Mouse (Mus musculus) cerebellum, adult (tissue): ENCODE measurements around the gene AI481877.
"Not testable (repeated sequence)": the region's sequence is repeated elsewhere in the genome, so short reads cannot be mapped to it uniquely, and the experiment has no call there.

Source experiments
- ATAC-seq: cut with Nextera tagmentation; 2 replicates; pipeline ENCODE4 v1.9.2; 2017; ENCODE audit warnings: mild to moderate bottlenecking, moderate library complexity, mixed read lengths; ENCODE audit not compliant: insufficient number of reproducible peaks, low FRiP score, low TSS enrichment

AI481877 gene

DNA sequence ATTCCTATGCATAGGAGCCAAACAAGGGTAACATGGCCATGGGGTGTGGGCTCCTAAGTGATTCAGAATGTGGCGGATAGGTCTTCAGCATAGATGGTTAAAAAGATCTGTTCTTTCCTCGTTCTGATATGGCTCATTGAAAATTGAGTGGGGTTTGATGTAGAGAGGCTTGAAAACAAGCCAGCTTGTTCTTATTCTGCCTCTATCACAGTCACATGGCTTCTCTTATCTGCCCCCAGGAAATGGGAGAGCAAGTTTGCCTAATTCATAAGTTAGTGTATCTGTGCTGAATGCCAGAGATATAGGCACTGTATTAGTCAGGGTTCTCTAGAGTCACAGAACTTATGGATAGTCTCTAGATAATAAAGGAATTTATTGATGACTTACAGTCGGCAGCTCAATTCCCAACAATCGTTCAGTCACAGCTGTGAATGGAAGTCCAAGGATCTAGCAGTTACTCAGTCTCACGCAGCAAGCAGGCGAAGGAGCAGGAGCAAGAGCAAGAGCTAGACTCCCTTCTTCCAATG, at the start of gene AI481877:
Gene AI481877, minus strand, starts transcription at position 477 of the 527 bp plus-strand sequence.
- not testable (repeated sequence) for ATAC-seq

DNA sequence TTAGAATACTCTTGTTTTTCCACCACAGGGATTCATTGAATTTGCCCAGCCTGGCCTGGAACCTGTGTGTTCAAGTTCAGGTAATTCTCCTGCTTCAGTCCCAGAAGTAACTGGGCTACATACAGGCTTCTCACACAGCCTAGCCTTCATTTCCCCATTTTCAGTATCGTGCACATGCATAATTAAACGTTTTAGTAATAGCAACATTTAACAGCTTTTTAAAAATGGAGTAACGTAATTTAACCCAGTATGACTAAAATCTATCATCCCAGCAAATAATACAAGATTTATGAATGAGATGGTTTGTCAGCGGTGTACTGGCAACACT, 49.7 kb upstream of the AI481877 start:
- no peak for ATAC-seq

DNA sequence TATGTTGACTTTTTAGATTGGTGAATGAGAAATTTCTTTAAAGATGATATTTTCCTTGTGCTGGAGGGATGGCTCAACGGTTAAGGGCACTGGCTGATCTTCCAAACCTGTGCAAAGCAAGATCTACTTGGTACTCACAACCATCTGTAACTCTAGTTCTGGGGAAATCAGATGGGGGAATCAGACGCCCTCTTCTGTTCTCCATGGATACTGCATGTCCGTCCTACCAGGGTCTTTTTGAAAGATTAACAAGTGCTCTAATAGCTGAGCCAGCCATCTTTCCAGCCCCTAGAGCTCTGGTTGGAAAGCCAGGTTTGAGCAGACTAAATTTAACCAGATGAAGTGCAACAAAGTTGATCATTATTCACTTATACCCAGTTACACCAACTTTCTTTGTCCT, 48.5 kb upstream of the AI481877 start:
- ATAC-seq: no peak

DNA sequence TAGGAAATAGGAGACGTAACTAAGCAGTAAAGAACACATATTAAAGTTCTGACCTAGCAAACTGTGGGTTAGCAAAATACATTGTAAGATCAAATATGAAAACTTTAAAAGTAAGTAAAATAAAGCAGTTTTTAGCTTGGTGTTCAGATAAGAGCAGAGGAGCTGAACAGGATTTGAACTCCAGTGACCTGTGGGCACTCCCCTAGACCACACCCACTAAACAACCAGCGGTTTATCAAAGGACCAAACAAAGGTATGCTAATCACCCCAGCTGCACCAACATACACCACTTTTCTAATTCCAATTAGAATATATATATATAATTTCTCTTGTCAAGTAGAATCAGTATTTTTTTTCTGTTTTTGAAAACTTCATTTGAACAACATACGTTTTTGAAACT, 46.9 kb upstream of the AI481877 start:
- no peak for ATAC-seq

DNA sequence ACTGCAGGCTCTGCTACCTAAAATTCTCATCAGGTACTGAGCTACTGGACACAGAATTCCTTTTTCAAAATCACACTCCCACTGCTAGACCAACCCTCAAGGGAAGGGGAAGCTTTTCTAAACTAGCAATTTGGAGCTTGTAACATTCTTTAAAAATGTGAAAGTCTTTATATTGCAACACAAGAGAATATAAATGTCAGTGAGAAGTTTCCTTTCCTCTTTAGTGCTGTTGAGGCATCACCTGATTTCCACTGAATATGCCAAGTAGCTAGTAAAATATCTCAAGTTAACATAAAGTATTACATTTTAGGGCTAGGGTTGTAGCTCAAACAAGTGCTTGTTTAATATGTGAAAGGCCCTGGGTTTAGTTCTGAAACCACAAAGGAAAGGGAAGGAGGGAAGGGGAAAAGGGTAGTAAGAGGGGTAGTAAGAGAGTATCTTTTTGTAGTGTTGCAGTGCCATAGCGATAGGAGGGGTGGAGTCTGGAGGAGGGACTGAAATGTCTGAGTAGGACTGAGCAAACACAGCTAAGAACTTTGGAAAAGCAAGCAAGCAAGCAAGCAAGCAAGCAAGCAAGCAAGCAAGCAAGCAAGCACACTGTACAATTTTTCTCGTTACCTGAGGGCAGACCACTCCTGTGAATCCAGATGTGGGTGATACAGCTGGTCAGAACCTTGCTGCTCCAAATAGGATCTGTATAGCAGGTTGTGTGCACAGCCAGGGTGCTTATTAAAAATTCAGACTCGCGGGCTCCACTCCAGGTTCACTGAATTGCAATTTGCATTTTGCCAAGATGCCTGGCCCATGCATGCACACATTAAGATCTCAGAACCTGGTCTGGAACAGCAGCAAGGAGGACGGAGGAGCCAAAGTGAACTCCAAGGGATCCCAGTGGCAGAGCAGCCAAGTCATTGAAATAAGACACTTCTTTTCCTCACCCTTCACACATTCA, 42.8 kb upstream of the AI481877 start:
- no peak for ATAC-seq

DNA sequence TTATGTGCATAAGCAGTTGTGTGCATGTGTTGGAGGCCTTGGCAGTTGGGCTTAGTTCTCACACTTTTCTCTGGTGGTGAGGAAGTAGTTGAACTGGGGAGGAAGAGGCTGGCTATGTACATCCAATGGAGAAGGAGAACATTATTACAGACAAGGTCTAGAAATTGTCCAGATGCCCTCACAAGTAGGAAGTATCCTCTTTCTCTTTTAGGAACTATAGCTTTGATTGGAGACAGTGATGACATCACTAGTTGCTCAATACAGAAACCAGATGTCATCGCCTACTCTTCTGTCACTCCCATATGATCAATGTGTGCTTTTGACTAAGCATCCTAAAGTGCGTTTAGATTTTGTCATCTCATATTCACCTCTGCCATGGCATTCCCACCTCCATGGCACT, 38.8 kb upstream of the AI481877 start:
- no peak for ATAC-seq

DNA sequence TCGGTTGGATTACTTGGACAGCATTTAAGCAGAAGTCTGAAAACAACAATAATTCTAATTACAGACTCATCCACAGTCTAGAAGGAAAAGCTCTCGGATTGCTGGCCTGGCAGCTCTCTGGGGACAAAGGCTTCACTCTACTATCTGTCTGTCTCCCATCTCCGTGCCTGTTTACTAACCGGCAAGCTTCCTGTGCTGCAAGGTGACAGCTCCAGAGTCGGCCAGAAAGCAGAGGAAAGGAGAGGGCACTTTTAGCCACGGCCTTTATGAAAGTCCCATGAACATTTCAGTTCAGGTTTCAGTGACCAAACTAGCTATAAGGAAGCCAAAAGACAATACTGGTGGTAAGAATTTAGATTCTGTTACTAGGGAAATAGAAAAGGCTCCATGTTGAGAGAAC, 37.1 kb upstream of the AI481877 start:
- ATAC-seq: no peak

DNA sequence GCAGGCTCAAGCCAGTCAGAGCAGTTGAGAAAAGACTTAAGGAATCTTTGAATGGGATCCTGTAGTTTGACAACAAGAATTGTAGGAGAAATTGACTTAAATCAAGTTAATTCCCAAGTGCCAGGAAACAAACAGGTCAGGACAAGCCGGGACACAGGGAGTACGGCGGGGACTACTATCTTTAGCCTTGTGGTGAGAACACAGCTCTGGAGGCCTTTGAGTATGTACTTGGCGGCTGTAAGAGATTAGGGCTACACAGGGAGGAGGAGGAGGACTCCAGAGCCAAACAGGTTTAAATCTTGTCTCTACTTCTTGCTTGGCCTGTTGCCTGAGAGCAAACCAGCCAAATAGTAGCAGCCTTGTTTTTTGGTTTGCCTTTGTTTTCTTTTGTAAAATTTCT, 36.2 kb upstream of the AI481877 start:
- ATAC-seq: no peak

DNA sequence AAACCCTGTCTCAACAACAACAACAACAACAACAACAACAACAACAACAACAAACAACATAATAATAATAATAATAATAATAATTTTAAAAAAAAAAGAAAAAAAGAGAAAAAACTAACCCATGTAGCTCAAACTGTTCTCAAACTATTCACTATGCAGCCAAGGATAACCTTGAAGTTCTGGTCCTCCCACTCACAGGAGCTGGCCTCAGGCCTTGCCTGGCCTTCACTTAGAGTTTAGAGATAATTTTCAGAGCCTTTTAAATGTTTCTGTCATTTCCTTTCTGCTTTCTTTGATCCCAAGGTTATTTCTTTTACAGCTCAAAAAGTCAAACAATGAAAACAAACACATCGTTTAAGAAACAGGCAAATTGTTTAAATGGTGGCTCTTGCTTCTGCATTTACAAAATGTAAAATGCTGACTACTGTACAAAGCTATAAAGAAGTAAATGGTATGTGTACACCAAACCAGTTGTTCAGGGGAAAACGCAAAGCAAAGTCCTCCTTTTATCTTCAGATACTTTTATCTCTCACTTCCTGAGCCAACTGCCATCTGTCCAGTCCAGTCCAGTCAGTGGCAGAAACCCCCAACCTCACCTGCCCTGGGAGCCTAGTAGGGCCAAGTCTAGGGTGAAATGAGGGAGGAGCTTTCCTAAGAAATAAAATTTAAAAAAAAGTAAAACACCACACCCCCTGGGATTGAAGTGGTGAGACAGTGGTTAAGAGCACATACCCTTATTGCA, 34.6 kb upstream of the AI481877 start:
- no peak for ATAC-seq

DNA sequence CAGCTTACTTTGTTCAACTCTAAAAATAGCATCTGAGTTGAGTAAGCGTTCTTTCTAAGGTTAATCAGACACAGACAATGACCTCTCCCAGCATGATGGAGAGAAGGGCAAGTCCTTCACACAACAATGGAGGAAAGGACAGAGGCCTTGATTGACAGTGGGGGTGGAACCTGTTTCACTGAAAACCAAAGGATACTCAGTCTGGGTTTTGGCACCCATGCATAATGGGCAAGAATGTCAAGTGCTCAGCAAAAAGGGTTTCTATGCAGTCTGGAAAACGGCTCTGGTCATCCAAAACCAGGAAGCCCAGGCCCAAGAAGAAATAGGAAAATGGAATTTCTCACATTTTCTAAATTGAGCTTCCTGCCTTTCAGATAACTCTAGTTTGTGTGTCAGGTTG, 33.8 kb upstream of the AI481877 start:
- no peak for ATAC-seq

DNA sequence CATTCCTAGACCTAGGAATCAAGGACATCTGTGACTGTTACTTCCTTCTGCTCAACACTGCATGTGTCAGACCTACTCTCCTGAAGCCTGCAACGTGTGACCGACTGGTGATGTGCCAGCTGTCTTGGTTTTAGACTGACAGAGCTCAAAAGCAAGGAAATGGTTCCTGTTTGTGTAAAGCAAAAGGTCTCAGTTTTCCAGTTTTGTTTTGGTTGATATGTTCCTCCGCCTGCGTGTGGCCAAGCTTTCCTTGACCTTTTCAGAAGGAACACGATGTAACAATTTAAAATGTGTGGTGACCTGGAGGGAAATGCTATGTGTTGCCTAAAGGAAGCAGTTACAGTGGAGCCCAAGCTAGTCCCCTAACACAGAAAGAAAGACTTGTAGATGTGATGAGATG, 31.2 kb upstream of the AI481877 start:
- ATAC-seq: no peak

DNA sequence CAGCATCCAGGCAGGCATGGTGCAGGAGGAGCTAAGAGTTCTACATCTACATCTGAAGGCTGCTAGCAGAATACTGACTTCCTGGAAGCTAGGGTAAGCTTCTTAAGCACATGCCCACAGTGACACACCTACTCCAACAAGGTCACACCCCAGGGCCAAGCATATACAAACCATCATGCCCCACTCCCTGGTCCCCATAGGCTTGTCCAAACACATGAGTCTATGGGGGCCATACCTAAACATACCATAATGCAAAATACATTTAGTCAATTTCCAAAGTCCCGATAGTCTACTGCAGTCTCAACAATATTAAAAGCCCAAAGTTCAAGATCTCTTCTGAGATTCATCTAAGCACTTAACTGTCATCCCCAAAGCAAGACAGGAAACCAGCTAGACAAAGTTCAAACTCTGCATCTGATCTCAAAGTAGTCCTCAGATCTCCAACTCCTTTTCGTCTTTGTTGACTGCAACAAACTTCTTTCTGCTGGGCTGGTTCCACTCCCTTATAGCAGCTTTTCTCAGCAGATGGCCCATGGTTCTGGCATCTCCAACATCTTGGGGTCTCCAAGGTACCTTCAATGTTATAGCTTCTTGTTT, 28.6 kb upstream of the AI481877 start:
- ATAC-seq: no peak

DNA sequence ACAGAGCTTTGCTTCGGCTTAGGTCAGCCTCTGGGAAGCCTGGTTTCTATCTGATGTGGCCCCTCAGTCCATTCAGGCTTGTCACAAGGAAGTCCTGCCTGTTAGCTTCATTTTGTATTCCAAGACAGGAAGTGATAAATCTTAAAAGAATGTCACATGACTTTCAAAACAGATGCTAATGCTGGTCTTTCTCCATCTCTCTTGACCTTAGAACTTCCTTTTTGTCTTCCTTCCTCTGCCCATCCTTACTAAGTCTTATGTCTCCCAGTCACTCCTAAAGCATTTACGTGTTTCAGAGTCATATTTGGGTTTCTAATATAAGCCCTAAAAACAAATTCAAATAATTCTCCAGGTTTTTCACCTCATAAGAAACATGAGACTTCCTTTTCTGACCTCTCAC, 25.3 kb upstream of the AI481877 start:
- ATAC-seq: no peak

DNA sequence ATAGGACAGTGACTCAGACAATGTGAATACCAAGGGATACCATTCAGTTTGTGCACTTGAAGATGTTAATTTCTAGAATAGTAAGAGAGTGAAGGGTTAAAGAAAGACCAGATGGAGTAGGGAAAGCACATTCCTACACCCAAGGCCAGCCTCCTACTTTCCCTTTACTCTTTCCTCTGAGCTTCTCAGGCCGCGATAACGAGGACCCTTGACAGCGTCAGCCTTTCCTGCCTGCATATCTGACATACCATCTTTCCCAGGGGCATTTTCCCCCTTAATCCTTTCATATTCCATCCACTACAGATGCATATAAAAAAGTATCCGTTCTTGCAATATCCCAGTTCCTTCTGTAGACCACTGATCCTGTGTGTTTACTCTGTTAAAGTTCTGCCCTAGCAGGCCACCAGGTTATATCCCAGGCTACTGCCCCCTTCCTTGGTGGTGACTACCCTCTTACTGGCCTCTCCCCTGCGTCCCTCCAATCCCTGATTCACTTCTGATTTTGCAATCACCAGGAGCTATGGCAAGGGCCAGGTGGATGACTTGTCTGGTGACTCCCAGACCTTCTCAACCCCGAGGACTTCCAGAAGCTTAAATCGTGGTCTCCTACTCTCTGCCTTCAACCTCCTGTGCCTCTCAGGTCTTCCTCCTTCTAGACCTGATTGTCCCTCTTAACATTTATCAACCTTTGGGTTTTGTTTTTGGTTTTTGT, 22.3 kb upstream of the AI481877 start:
- ATAC-seq: no peak

DNA sequence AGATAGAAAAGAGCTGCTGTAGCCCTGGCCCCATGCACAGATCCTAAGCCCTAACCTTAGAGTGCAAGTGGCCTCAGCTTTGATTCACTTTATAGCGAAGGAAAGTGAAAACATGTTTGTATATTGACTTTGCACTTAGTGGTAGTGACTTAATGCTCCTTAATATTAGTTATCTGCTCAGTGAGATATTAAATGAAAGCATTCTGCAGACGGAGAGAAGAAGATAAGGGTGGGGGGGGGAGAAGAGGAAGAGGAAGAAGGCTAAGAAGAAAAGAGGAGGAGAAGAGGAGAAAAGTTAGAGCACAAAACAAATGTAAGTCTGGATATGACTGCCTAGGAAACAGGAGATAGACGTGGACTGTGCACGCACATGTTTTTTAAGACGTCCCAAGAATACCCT, 21.5 kb upstream of the AI481877 start:
- ATAC-seq: no peak

DNA sequence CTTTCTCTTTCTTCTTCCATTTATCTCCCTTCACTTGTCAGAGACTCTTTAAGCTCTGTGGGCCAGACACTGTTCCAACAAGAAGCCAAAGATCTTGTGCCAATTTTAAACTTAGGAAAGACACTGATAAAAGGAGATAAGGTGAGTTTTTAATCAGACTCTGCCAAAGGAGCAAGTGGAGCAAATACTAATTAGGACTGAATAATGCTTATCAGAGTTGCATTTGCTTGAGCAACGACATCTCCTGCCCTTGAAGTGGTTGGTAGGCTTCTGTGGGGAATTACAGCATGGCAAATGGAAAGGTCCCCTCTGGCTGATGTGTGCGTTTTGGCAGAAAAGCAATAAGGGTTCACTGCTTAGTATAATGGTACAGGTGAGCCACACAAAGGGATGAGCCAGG, 18.9 kb upstream of the AI481877 start:
- ATAC-seq: no peak

DNA sequence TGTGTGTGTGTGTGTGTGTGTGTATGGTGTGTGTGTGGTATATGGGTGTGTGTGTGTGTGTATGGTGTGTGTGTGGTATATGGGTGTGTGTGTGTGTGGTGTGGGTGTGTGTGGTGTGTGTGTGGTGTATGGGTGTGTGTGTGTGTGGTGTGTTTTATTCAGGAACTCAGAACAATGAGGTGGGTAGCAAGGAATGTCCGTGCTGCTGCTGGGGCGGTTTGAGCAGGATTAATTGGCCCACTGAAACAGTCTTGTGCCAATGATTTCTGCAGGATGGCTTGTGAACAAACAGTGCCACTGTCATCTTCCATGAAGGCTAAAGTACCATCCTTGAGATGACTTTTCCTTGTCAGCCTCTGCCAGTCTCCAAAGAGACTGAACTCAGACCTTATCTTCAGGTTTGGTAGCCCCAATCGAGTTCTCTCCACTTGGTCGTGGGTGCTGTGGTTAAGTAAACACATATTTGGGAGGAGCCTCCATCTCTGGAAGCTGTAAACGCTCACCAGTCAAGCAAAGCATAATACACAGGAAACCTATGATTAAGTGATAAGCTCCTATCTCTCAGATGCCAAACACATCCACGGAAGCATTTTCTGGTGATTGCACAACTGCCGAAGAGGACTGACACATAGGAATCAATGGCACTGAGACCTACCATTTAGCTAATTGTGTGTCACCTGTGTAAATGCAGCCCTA, 18.3 kb upstream of the AI481877 start:
- no peak for ATAC-seq

DNA sequence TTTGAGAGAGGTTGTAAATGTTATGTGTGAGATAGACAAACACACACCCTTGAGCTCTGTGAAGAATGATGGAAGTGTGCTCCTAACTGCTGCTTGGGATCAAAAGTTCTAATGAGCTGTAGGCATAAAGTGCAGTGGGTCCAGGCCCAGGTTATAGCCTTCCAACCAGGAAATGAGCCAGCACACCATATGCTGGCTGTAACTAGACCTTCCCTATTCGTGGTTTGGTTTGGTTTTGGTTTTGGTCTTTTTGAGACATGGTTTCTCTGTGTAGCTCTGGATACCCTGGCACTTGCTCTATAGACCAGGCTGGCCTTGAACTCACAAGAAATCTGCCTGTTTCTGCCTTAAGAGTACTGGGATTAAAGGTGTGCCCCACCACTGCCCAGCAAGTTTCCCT, 13.2 kb upstream of the AI481877 start:
- no peak for ATAC-seq

DNA sequence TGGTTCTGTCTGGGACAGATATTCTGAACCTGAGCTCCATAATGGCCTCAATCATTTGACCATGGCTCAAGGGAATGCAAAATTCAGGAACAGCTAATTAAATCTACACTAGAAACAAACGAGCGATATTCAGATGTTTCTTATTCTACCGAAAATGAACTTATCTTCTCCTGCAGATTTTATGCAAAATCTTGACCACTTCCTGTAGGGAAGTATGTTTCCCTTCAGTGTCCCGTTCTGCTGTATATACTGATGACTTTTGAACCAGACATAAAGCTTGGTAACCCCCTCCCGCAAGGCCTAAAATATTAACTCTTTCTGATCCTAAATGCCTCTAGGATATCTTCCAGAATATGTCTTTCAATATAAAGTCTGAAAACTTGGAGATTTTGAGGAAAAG, 12.1 kb upstream of the AI481877 start:
- ATAC-seq: no peak

DNA sequence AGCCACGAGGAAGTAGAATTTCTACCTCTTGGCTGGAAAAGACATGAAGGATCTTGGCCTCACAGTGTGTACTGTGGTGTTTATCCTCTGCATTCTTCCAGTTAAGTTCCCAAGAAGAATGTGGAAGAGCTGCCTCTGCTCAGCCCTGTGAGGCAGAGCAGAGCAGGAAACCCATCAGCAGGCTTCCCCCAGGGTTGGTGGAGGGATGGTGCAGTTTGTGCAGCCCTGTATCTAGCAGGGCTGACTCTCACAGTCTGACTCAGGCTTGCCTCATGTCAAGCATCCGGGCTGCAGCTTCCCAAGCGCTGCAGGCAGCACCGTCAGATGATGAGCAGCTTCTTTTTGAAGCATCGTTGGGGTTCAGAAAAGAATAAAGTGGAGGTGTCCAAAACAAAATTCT, 10.3 kb upstream of the AI481877 start:
- ATAC-seq: no peak
